Mouse (Mus musculus): ENCODE measurements around the gene Cyp2j9. TPM values are rescaled to one million over a fixed set of nuclear protein-coding genes. Genes with fewer than 3 reads are reported as not detected.

Gene Cyp2j9
- polyA plus RNA-seq, 1 experiment from 2014 or later = 2.7 TPM

DNA sequence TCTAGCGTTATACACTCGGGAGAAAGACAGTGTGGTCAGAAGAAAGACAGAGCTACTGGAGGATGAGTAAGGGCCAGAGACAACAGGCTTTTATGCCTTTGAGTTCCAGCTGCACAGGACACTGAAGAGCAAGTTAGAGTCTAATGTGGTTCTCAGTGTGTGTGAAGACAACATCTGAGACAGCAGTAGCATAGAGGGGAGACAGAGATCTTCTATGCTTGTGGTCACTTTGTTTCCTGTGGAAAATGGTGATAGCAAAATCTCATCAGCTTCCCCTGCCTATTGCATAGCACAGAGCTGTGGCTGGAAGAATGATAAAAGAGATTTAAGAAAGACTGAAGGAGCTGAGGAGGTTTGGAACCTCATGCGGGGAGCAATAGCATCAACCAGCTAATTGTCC lies 39.8 kb downstream of the Cyp2j9 start:
- 93% methylated on average over 3 of the region's 3 CpGs for WGBS
- Histone ChIP-seq H3K9me3 (no peaks in the 10 kb centered on the region), H3K36me3 (replicated peaks) (no peaks in the 10 kb centered on the region), H3K27me3 (no peaks in the 10 kb centered on the region), H3K4me2 (no peak overlapping the region), H3K4me1 (peaks cover 3% of the 10 kb centered on the region), H3K9ac (no peak overlapping the region), H3K27ac (no peak overlapping the region), H3K4me3 (replicated peaks) (no peak overlapping the region)
- no peak for ATAC-seq (ENCODE audit: low FRiP score)

DNA sequence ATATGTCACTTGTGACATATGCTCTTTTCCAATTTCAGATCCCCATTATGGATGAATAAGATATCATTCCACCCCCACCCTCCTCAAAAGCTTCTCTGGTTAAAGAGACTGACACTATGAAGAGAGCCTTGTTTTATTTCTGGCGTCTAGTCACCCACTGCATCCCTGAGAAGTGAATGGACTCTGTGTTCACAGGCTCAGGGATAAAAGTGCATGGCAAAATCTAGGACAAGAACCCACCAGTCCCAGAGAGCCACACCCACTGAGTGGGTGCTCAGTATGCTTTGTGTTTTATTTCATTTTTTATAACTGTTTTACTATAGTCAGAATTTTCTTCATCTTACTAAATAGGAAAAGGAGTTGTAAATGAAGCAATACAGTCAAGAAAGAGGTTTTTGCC lies 45.4 kb downstream of the Cyp2j9 start:
- H3K27ac ChIP-seq = no peak overlapping the region
- no peak for ATAC-seq (ENCODE audit: low FRiP score)
- WGBS = 62% methylated on average over 1 of the region's 1 CpGs

DNA sequence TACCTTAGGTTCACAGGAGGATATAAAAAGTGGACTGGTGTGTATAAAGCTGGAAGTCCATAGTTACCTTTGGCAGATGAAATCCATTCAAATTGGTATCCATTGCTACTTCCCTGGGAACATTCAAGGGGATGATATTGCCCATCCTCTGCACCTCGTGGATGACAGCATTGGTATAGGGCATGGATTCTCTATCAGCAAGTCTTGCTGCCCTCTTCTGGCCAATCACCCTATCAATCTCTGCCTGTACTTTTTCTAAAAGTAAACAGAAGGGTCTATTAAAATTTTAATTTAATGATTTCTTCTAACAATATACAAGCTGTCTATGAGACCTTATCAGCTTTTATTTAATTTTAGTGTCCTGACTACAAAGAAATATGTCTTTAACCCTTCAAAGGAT lies 65.6 kb downstream of the Cyp2j9 start:
- Histone ChIP-seq H3K9me3 (no peaks in the 10 kb centered on the region), H3K27ac (no peak overlapping the region), H3K9ac (no peak overlapping the region), H3K4me1 (no peaks in the 10 kb centered on the region), H3K36me3 (replicated peaks) (no peaks in the 10 kb centered on the region), H3K27me3 (no peaks in the 10 kb centered on the region), H3K4me3 (replicated peaks) (no peak overlapping the region), H3K4me2 (no peak overlapping the region)
- no peak for ATAC-seq (ENCODE audit: low FRiP score)
- WGBS = 30% methylated on average over 1 of the region's 1 CpGs

More for the DNA sequence above, 45.4 kb downstream of the Cyp2j9 start:
- no peak overlapping the region for H3K4me2 ChIP-seq
- H3K9me3 ChIP-seq = no peaks in the 10 kb centered on the region
- H3K36me3 ChIP-seq (replicated peaks) = no peaks in the 10 kb centered on the region
- no peaks in the 10 kb centered on the region for H3K27me3 ChIP-seq
- H3K4me1 ChIP-seq = peaks cover 3% of the 10 kb centered on the region
- H3K4me3 ChIP-seq (replicated peaks) = no peak overlapping the region
- no peak overlapping the region for H3K9ac ChIP-seq

DNA sequence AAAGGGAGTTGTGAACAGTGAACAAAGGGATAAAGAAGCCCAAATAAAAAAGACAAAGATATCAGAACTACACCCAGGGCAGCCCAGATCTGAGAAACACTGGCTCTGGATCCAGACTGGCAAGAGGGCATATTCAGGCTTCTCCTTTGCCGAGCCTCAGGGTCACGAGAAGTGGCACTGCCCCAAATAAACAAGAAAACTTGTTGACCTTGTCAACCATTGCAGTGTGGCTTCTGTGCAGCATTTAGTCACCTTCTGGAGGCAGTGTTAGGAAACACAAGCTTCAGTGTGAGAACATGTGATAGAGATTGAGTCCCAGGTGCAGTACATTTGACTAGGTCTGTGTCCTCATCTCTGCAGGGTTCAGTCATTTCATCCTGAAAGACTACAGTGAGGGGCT lies 69.1 kb downstream of the Cyp2j9 start:
- no peaks in the 10 kb centered on the region for H3K27me3 ChIP-seq
- no peak overlapping the region for H3K9ac ChIP-seq
- no peaks in the 10 kb centered on the region for H3K36me3 ChIP-seq (replicated peaks)
- H3K4me2 ChIP-seq = no peak overlapping the region
- H3K9me3 ChIP-seq = no peaks in the 10 kb centered on the region
- 88% methylated on average over 2 of the region's 2 CpGs for WGBS
- H3K4me1 ChIP-seq = no peaks in the 10 kb centered on the region
- no peak overlapping the region for H3K4me3 ChIP-seq (replicated peaks)
- ATAC-seq (ENCODE audit: low FRiP score) = no peak
- no peak overlapping the region for H3K27ac ChIP-seq

Other genes with a start within 250 kb of the Cyp2j9 start
- gene Cyp2j11, start 242.9 kb downstream of the Cyp2j9 start, polyA plus RNA-seq (2016; fragmentation: Nextera tagmentation; extraction: Ambion mirVana) = not detected in 2 replicates
- not detected in 2 replicates for gene Cyp2j8, start 84.2 kb downstream of the Cyp2j9 start, polyA plus RNA-seq (2016; fragmentation: Nextera tagmentation; extraction: Ambion mirVana)
- 3.4 and 3.7 TPM in 2 replicates for gene Cyp2j6, start 37.9 kb downstream of the Cyp2j9 start, polyA plus RNA-seq (2016; fragmentation: Nextera tagmentation; extraction: Ambion mirVana)
- not detected in 2 replicates for gene Cyp2j5, start 72.6 kb upstream of the Cyp2j9 start, polyA plus RNA-seq (2016; fragmentation: Nextera tagmentation; extraction: Ambion mirVana)
- 0.17 TPM in 1 of 2 replicates, not detected in the other for gene Gm12695, start 193.6 kb upstream of the Cyp2j9 start, polyA plus RNA-seq (2016; fragmentation: Nextera tagmentation; extraction: Ambion mirVana)